Mouse (Mus musculus): Measurements from ENCODE around the gene Grin2d. TPM values are rescaled to one million over a fixed set of nuclear protein-coding genes. Genes with fewer than 3 reads are reported as not detected.
A peak's percentile ranks its signal among the peaks of the same experiment; 100 is the strongest.

Gene Grin2d
- polyA plus RNA-seq, 1 experiment: 2.5 TPM

GRCm38 (mm10) chr7:45865925-45866910, 12.0 kb downstream of the Grin2d start:
- H3K4me1 ChIP-seq (ENCODE audit: control insufficient read depth, insufficient read depth, low read length): peaks cover 2% of the 10 kb centered on the region; the same call in 1 of the 2 replicates
- H3K4me3 ChIP-seq (replicated peaks; ENCODE audit: extremely low read depth, low read depth, low read length): peak overlapping the region; percentile 43
- TF ChIP-seq POLR2A (IDR thresholded peaks at IDR 0.05; ENCODE audit: borderline replicate concordance, extremely low read depth, low read depth, low read length) (peak; percentile 65; the same call in 1 of the 2 replicates), CTCF (IDR thresholded peaks at IDR 0.05; ENCODE audit: insufficient read depth, low read length) (no peak)
- WGBS: under 1% methylated on average over 116 of the region's 117 CpGs
- peak; percentile 90 for DNase-seq

GRCm38 (mm10) chr7:45864435-45864834, 13.7 kb downstream of the Grin2d start:
- TF ChIP-seq CTCF (IDR thresholded peaks at IDR 0.05; ENCODE audit: insufficient read depth, low read length): no peak
- TF ChIP-seq POLR2A (IDR thresholded peaks at IDR 0.05; ENCODE audit: borderline replicate concordance, extremely low read depth, low read depth, low read length): no peak
- 58% methylated on average over 3 of the region's 3 CpGs for WGBS

GRCm38 (mm10) chr7:45862804-45863203, 15.4 kb downstream of the Grin2d start:
- WGBS: 85% methylated on average over 7 of the region's 7 CpGs
- H3K4me3 ChIP-seq (replicated peaks; ENCODE audit: extremely low read depth, low read depth, low read length): no peak overlapping the region
- peaks cover 2% of the 10 kb centered on the region; the same call in 1 of the 2 replicates for H3K4me1 ChIP-seq (ENCODE audit: control insufficient read depth, insufficient read depth, low read length)
- no peak for TF ChIP-seq CTCF (IDR thresholded peaks at IDR 0.05; ENCODE audit: insufficient read depth, low read length)
- TF ChIP-seq POLR2A (IDR thresholded peaks at IDR 0.05; ENCODE audit: borderline replicate concordance, extremely low read depth, low read depth, low read length): no peak
- DNase-seq: no peak

More at GRCm38 (mm10) chr7:45864435-45864834, 13.7 kb downstream of the Grin2d start:
- H3K4me1 ChIP-seq (ENCODE audit: control insufficient read depth, insufficient read depth, low read length): peaks cover 2% of the 10 kb centered on the region; the same call in 1 of the 2 replicates
- H3K4me3 ChIP-seq (replicated peaks; ENCODE audit: extremely low read depth, low read depth, low read length): no peak overlapping the region
- DNase-seq: no peak

GRCm38 (mm10) chr7:45859008-45859407, 19.2 kb downstream of the Grin2d start:
- WGBS: 51% methylated on average over 4 of the region's 4 CpGs
- Histone ChIP-seq H3K4me1 (ENCODE audit: control insufficient read depth, insufficient read depth, low read length) (no peaks in the 10 kb centered on the region; the same call in 1 of the 2 replicates), H3K4me3 (replicated peaks; ENCODE audit: extremely low read depth, low read depth, low read length) (no peak overlapping the region)
- TF ChIP-seq CTCF (IDR thresholded peaks at IDR 0.05; ENCODE audit: insufficient read depth, low read length) (no peak), POLR2A (IDR thresholded peaks at IDR 0.05; ENCODE audit: borderline replicate concordance, extremely low read depth, low read depth, low read length) (no peak)
- DNase-seq: no peak

DNA sequence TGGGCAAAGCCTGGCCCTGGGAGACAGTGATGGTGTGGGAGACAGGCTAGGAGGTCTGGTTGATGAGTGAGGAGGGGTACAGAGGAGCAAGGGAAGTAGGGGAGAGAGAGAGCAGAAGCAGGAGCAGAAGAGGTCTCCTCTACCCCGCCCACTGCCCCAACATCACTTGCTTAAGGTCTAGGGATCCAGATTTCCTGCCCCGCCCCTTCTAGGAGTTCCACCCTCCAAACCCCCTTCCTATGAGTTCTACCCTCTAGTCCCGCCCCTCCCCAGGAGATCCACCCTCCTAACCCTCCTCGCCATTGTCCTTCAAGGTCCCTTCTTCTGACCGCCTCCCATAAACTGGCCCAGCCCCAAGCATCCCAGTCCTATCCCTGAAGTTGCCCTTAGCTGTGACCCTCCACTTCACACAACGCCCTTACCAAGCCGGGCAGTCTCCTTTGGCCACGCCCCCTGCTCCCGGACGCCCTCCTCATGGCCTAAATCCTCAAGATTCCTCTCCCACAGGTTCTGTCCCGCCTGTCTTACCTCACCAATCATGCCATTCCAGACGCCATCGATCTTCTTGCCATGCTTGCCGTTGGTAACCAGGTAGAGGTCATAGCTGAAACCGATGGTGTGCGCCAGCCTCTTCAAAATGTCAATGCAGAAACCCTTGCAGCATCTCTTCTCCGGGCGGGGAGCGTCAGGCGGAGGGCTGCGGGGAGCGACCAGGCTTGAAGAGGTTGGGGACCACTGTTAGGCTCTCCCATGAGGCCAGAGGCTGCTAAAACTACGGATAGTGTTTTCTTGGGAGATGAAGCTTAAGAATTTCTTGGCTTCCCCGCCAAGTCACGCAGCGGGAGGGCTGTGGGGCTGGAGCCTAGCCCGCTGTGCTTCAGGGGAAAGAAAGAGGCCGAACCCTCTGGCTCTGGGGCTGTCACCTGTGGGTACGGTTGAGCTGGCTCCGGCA, 21.0 kb downstream of the Grin2d start:
- H3K4me3 ChIP-seq (replicated peaks; ENCODE audit: extremely low read depth, low read depth, low read length): peak overlapping the region; percentile 38
- WGBS: 10% methylated on average over 30 of the region's 30 CpGs
- TF ChIP-seq POLR2A (IDR thresholded peaks at IDR 0.05; ENCODE audit: borderline replicate concordance, extremely low read depth, low read depth, low read length) (no peak), CTCF (IDR thresholded peaks at IDR 0.05; ENCODE audit: insufficient read depth, low read length) (no peak)
- DNase-seq: peak; percentile 37
- H3K4me1 ChIP-seq (ENCODE audit: control insufficient read depth, insufficient read depth, low read length): no peaks in the 10 kb centered on the region; the same call in 1 of the 2 replicates

- no peak for DNase-seq
- 78% methylated on average over 12 of the region's 12 CpGs for WGBS
- TF ChIP-seq CTCF (IDR thresholded peaks at IDR 0.05; ENCODE audit: insufficient read depth, low read length) (no peak), POLR2A (IDR thresholded peaks at IDR 0.05; ENCODE audit: borderline replicate concordance, extremely low read depth, low read depth, low read length) (no peak)
- Histone ChIP-seq H3K4me1 (ENCODE audit: control insufficient read depth, insufficient read depth, low read length) (no peaks in the 10 kb centered on the region), H3K4me3 (replicated peaks; ENCODE audit: extremely low read depth, low read depth, low read length) (no peak overlapping the region)
Observed at GRCm38 (mm10) chr7:45853089-45853488, 25.1 kb downstream of the Grin2d start.

DNA sequence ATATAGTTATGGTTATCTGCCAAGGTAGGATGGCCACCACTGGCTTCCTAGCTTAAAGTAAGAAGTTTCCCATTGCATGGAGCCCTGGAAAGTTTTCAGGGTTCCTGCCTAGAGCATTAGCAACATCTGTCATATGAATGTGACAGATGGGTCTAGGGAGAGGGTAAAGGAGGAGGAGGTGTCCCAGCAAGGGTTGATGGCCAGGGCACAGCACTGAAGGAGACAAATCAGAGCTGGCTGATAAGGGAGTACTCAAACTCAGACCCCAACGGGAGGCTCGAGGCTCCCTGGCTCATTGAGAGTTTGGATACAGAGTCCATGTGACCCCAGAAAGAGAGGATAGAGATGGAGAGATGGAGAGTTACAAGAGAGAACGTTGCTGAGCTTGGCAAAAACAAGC, 27.5 kb downstream of the Grin2d start:
- TF ChIP-seq POLR2A (IDR thresholded peaks at IDR 0.05; ENCODE audit: borderline replicate concordance, extremely low read depth, low read depth, low read length) (no peak), CTCF (IDR thresholded peaks at IDR 0.05; ENCODE audit: insufficient read depth, low read length) (no peak)
- Histone ChIP-seq H3K4me1 (ENCODE audit: control insufficient read depth, insufficient read depth, low read length) (no peaks in the 10 kb centered on the region), H3K4me3 (replicated peaks; ENCODE audit: extremely low read depth, low read depth, low read length) (no peak overlapping the region)
- DNase-seq: no peak
- WGBS: 51% methylated on average over 3 of the region's 3 CpGs

GRCm38 (mm10) chr7:45848447-45849027, 29.6 kb downstream of the Grin2d start:
- Histone ChIP-seq H3K4me3 (replicated peaks; ENCODE audit: extremely low read depth, low read depth, low read length) (no peak overlapping the region), H3K4me1 (ENCODE audit: control insufficient read depth, insufficient read depth, low read length) (no peaks in the 10 kb centered on the region)
- WGBS: 22% methylated on average over 6 of the region's 6 CpGs
- TF ChIP-seq POLR2A (IDR thresholded peaks at IDR 0.05; ENCODE audit: borderline replicate concordance, extremely low read depth, low read depth, low read length) (no peak), CTCF (IDR thresholded peaks at IDR 0.05; ENCODE audit: insufficient read depth, low read length) (no peak)
- DNase-seq: no peak
